1 mouse cellular context compared by ENCODE assay signal in genomic region chr1:153092237-153092975, GRCm38 (mm10).
TF ChIP-seq lines count a peak whose summit lies in the region.

No protein-coding gene starts in this region.

TF ChIP-seq in MEL, 35 proteins besides CTCF, POLR2A, EP300 and RAD21 (continued from another document):
- TF ChIP-seq MYC (IDR thresholded peaks at IDR 0.05; ENCODE audit: low read depth, low read length) (peak; percentile 58; the same call in 1 of the 2 replicates), ETS1 (IDR thresholded peaks at IDR 0.05; ENCODE audit: low read depth, low read length) (no peak), TBP (IDR thresholded peaks at IDR 0.05; ENCODE audit: low read depth, low read length) (no peak), ZMIZ1 (IDR thresholded peaks at IDR 0.05; ENCODE audit: low read depth, low read length) (no peak), JUND (IDR thresholded peaks at IDR 0.05; ENCODE audit: low read depth, low read length) (no peak), MEF2A (IDR thresholded peaks at IDR 0.05; ENCODE audit: extremely low read depth, insufficient replicate concordance, low read depth, low read length, poor library complexity, severe bottlenecking) (no peak), KAT2A (conservative IDR thresholded peaks at IDR 0.05; ENCODE audit: low read depth, low read length) (no peak), MYB (IDR thresholded peaks at IDR 0.05; ENCODE audit: low read depth, low read length) (no peak), ZNF384 (IDR thresholded peaks at IDR 0.05; ENCODE audit: low read depth, low read length) (peak; percentile 72), ELF1 (IDR thresholded peaks at IDR 0.05; ENCODE audit: low read depth, low read length) (no peak), POLR2AphosphoS5 (IDR thresholded peaks at IDR 0.05; ENCODE audit: borderline replicate concordance, low read depth, low read length) (no peak)
TF ChIP-seq in MEL: peak in this region for 10.
